Mouse (Mus musculus): Measurements from ENCODE around the gene Ifit3. TPM values are rescaled to one million over a fixed set of nuclear protein-coding genes. Genes with fewer than 3 reads are reported as not detected.
A peak's percentile ranks its signal among the peaks of the same experiment; 100 is the strongest.
"Not testable (repeated sequence)": the region's sequence is repeated elsewhere in the genome, so short reads cannot be mapped to it uniquely, and the experiment has no call there.

Ifit3 gene
- total RNA-seq (2014; fragmentation: Nextera tagmentation) (not detected in 2 replicates), total RNA-seq (2017) (0.69 and 1.2 TPM in 2 replicates)

DNA sequence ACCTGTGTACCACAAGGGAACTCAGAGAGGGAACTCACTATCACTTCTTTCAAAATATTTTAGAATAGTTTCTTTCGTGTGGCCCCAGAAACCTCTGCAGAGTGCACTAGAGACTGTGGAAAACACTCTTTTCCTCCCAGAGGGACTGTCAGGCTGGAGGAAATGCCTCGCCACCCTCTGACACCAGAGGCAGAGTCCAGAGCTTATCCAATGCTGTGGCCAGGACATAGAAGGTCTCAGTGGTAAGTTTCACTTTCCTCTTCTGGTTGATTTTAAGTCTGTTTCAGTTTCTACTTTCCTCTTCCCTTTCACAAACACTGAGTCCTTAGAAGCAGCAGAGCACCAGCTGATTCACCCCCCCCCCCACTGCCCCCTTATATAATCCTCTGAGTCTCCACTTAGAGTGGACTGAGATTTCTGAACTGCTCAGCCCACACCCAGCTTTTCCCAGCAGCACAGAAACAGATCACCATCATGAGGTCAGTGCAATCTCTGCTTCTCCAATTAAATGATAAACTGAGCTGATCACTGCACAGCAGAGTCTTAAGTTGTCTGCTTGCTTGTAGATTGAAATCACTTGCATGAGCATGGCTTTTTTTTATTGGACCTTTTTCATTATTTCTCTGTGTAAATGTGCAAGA is at the start of gene Ifit3:
Gene Ifit3, plus strand, starts transcription at position 406 of the 641 bp plus-strand sequence.
- ATAC-seq (replicated peaks; ENCODE audit: low FRiP score, low TSS enrichment, poor library complexity, severe bottlenecking) = not testable (repeated sequence)

DNA sequence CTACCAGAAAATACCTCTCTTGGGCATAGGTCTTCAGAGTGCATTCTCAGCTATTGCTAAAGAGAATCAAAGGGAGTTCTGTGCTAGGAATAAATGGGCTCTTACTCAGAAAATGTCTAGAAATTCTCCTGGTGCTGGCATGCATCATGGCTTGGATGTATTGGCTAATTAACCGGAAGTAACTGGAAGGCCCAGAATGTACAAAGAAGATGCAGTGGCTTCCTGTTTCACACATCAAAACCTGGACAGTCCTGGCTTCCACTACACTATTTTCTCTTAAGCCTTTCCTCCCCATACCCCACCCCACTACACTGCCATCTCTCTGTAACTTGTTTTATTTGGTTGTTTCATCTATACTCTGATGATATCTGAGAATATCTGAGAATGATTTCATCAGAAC is 43.9 kb upstream of the Ifit3 start:
- no peak for ATAC-seq (replicated peaks; ENCODE audit: low FRiP score, low TSS enrichment, poor library complexity, severe bottlenecking)

DNA sequence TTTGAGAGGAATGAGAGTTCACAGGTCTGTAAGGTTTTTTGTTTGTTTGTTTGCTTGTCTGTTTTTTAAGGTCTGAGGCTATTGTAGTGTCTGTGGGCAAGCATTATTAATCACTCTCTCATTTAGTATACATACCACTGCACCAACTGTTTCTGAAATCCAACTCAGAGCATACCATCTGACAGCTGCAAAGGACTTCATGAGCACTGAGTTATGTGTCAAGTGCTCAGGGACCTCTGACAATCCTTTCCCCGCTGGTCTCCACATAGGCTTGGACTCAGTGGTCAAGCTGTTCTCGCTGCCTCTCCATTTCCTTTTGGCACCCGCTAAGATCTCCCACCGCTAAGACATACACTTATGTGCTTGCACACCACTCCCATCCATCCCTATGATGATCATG is 37.1 kb upstream of the Ifit3 start:
- no peak for ATAC-seq (replicated peaks; ENCODE audit: low FRiP score, low TSS enrichment, poor library complexity, severe bottlenecking)

DNA sequence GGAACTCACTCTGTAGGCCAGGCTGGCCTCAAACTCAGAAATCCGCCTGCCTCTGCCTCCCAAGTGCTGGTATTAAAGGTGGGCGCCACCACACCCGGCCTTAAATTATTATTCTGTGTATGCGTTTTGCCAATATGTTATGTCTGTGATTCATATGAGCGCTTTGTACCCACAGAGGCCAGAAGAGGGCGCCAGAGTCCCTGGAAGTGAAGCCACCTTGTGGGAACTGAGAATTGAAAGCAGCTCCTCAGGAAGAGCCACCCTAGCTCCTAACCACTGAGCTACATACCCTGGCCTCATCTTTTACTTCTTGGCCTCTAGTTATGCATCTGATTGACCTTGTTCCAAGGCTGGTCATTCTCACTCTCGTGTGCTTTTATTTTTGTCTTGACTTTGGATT is 35.4 kb upstream of the Ifit3 start:
- peak; percentile 64 for ATAC-seq (replicated peaks; ENCODE audit: low FRiP score, low TSS enrichment, poor library complexity, severe bottlenecking)

DNA sequence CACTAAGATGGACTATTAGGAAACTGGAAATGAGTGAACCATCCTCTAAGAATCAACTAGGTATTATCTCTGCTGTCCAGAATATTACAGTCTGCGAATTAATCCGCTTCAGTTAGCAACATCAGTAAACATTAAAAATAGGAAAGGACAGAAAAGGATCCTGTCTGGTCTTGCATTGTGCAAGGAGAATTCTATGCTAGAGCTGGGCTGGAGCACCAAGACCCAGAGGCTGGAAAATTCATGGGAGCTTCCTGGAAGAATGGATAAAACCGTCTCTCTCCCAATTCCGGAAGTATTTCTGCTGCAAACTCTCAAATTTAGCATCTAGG is 33.2 kb upstream of the Ifit3 start:
- ATAC-seq (replicated peaks; ENCODE audit: low FRiP score, low TSS enrichment, poor library complexity, severe bottlenecking) = peak; percentile 10; the same call in 1 of the 2 replicates

DNA sequence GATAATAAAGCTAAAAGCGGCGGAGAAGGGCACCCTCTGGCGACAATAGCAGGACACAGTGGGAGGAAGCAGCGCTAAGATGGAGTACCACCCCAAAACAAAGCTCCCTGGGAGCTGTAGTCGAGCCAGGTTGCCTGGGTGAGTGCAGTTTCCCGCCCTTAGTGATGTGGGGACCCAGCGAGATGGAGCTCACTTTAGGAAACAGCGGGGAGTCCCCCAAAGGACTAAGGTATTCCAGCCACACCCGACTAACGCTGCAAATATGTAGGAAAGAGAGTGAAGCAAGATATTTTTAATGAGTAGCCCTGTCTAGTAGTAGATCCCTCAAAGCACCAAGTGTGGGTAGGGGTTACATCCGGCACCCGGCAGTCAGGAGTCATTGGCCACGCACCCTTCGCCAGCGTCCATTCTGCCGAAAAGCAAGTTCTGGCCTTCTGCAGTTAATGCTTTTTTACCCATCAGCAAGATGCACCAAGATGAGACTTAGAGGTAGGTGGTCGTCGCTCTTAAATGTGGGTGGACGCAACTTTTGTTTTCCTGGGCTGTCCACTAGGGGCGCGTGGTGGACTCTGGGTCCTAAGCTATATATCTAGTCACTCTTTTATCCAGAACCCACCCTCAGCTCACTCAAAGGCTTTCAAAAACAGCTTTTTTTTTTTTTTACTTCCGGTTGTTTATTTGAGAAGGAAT is 32.7 kb upstream of the Ifit3 start, which contains the start of gene Ifit2:
Gene Ifit2, plus strand, starts transcription at position 161 of the 690 bp plus-strand sequence.
- peak; percentile 99 for ATAC-seq (replicated peaks; ENCODE audit: low FRiP score, low TSS enrichment, poor library complexity, severe bottlenecking)

DNA sequence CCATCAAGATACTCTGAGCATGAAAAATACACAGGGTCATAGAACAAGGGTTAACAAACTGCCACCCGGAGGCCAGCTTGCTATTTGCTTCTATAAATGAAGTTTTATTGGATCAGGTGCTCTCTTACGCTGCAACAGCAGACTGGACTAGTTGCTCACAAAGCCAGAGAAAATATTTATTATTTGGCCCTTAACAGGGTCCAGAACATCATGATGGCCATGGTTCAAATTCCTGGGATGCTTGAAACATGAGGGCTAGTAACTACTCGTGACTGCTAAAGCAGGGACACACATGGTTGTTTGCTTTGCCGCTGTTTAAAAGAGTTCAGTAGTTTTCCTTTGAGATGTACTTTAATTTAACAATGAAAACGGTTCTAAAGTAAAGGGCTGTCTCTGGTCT is 31.4 kb upstream of the Ifit3 start:
- ATAC-seq (replicated peaks; ENCODE audit: low FRiP score, low TSS enrichment, poor library complexity, severe bottlenecking) = no peak

DNA sequence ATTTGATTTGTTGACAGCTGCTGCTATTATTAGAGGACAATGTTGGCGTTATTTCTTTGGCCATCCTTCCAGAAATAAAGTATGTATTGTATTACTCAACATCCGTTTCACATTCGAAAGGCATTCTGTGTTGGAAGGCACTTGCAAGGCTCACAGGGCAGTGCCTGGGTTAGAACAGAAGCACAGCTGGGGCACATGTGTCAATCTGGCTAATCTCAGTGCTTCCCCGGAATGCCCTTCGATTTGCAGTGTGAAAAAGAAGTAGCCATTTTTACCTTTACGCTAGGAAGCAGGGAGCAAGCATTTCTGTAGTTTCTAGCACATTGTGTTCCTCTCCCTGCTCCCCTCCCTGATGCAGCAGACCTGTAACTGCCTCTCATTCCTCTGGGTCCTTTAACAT is 30.3 kb upstream of the Ifit3 start:
- no peak for ATAC-seq (replicated peaks; ENCODE audit: low FRiP score, low TSS enrichment, poor library complexity, severe bottlenecking)

DNA sequence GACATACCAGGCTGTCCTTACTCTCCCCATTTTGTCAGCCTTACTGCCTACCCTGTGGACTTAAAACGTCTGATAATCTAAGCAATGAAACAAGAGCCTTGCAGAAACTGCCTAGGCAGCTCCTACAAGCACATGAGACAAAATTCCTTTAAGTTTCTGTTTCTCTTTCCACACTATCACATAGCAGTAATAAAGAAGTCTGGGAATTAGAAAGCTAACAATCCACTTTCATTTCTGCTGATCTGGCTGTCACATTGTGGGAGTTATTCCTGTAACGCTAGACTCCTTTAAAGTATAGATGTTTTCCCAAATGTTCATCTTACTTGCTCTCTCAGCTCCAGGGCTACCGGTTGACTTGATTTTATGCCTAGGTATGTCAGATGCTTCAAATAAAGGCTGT is 29.8 kb upstream of the Ifit3 start:
- no peak for ATAC-seq (replicated peaks; ENCODE audit: low FRiP score, low TSS enrichment, poor library complexity, severe bottlenecking)

DNA sequence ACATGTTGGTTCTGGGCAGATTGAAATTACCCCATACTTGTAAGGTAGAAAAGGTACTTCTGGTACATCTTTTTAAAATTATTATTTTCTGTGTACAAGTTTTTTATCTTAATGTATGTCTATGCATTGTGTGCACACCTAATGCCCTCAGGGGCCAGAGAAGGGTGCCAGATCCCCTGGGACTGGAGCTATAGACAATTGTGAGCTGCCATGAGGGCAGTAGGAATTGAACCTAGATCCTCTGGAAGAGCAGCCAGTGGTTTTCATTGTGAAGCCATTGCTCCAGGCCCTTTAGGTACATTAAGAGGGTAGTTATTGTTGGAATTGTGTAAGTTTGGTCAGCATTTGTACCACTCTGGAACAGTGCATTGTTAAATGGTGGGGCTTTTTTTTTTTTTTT is 29.3 kb upstream of the Ifit3 start:
- no peak for ATAC-seq (replicated peaks; ENCODE audit: low FRiP score, low TSS enrichment, poor library complexity, severe bottlenecking)

DNA sequence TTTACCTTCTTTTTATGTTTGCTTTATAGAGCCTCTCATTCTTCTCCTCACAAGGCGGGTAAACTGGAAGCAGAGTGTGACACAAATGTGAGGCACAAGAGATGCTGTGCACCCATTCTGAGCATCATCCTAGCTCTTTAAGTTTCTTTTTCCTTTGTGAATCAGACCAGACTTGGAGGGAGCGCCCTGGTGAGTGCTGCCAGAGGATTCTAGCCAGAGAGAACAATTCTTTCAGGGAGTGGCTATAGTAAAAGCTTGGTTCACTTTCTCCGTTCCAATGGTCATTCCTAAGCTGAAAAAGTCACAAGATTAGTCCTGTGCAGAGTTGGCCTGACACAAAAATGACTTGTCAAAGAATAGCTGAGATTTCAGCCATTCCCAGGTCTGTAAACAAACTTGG is 26.7 kb upstream of the Ifit3 start:
- no peak for ATAC-seq (replicated peaks; ENCODE audit: low FRiP score, low TSS enrichment, poor library complexity, severe bottlenecking)

DNA sequence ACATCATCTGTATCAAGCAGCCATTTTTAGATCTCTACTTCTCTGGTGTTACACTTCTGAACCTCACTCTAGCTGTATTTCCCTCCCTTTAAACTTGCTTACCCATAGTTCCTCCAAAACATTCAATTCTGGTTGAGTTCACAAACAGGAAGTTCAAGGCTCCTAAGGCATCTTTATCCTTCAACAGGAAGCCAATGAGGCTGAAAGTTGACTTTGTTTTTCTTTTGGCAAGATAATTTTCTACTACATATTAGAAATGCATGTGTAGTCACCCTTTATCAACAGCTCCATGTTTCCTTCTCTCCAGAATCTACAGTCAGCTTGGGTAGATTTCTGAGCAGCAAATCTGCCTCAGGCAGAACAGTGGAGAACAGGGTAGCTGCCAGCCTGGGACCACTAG is 20.8 kb upstream of the Ifit3 start:
- 0 out of 2 replicates have a peak, but pooled peaks have one; percentile 37 for ATAC-seq (replicated peaks; ENCODE audit: low FRiP score, low TSS enrichment, poor library complexity, severe bottlenecking)

DNA sequence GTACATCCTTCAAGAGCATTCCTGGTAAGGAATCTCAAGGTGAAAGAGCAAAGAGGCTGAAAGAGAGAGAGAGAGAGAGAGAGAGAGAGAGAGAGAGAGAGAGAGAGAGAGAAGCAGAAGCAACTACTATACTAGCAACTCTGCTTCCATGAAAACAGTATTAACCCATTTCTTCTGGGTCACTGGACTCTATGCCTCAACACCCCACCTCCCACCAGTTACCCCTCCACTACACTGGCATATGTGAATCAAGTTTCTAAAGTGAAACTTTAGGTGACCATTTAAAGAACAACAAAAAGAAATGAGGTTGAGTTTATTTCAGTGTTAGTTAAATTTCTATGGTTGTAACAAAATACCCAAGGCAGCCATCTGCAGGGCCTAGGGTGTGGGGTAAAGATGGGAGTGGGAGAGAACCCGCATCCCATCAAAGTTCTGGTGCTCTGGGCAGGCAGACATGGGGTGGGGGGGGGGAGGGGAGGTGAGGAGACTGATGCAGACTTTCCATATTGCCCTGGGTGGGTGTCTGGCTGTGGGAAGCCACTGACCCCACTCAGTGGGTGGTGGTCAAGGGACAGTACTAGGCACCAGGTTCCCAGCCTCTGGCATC is 17.1 kb upstream of the Ifit3 start:
- no peak for ATAC-seq (replicated peaks; ENCODE audit: low FRiP score, low TSS enrichment, poor library complexity, severe bottlenecking)

DNA sequence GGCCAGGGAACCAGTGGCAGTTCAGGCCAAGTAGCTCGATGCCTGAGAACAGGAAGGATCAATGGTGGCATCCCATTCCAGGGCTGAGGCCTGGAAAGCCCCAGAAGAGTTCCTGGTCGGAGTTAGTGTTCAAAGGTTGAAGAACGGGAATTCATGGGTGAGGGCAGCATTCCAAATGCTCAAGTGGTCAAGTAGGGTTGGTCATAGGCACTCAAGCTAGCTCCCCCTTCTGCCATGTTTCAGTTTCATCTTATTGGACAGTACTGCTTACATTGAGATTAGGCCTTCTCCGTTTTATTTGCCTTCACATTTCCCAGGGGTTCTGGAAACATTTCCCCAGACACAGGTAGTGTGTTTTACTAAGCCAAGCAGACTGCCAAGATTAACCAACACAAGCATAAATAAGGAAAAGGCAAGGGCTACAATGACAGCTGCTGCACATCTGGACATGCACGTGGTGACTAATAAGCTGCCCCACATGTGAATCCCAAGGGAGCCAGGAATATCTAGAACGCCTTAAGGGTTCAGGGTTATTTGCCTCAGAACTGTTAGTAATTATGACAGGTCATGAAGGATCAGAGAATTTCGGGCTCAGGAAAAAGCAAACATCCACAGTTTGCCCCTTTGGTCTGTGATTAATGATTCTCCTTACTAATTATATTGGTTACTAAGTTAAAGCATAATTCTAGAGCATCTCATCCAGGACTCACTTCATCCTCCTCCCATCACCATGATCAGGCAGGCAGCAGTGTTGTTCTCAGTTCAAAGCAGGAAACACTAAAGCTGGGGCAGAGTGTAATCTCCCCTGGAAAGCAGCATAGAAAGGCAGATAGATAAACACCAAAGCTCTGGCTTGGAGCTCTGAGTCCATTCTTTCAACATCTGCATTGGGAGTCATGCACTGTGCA is 14.1 kb upstream of the Ifit3 start:
- no peak for ATAC-seq (replicated peaks; ENCODE audit: low FRiP score, low TSS enrichment, poor library complexity, severe bottlenecking)

DNA sequence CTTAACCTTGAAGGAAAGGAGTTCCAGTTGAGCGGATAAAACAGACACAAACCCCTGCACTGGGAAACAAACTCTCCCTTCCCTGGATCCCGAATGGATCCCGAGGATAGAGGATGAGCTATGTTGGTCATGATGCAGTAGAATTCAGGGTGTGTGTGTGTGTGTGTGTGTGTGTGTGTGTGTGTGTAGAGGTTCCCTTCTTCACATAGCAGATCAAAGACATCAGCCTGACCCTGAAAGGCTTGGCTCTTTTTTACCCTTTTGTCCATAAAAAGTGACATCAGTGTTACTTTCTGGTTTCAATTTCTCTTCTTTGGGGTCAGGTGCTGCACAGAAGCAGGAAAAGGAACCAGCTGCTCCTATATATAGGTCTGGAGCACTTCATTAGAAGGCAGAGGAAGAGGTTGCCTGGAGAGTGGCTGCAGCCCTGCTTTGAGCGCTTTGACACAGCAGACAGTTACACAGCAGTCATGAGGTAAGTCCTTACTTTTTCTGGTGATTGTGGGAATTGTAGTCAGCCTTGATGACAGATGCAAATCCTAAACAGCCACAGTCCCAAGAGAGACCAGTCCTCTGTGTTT is 13.3 kb upstream of the Ifit3 start:
- ATAC-seq (replicated peaks; ENCODE audit: low FRiP score, low TSS enrichment, poor library complexity, severe bottlenecking) = no peak

DNA sequence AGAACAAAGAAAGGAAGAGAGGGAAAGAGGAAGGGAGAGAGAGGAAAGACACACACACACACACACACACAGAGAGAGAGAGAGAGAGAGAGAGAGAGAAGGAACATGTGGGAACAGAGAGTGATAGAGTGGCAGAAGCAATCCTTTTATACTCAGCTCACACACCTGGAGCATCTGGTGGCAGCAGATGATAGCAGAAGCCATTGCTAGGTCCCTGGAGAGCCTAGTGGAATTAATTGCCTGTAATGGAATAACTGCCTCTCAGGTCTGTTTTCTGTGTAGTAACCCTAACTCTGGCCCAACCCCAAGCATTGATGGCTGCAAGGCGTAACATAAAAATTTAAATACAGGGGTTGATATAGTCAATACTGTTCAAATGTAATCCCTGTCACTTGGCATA is 12.3 kb upstream of the Ifit3 start:
- ATAC-seq (replicated peaks; ENCODE audit: low FRiP score, low TSS enrichment, poor library complexity, severe bottlenecking) = no peak

DNA sequence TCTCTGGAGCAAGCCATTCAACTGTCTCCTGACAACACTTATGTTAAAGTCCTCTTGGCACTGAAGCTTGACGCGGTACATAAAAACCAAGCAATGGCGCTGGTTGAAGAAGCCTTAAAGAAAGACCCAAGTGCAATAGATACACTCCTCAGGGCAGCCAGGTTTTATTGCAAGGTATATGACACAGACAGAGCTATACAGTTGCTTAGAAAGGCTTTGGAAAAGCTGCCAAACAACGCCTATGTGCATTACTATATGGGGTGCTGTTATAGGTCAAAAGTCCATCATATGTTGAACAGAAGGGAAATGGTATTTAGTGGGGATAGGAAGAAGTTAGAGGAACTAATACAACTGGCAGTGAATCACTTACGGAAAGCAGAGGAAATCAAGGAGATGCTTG is 9.7 kb upstream of the Ifit3 start:
- no peak for ATAC-seq (replicated peaks; ENCODE audit: low FRiP score, low TSS enrichment, poor library complexity, severe bottlenecking)

DNA sequence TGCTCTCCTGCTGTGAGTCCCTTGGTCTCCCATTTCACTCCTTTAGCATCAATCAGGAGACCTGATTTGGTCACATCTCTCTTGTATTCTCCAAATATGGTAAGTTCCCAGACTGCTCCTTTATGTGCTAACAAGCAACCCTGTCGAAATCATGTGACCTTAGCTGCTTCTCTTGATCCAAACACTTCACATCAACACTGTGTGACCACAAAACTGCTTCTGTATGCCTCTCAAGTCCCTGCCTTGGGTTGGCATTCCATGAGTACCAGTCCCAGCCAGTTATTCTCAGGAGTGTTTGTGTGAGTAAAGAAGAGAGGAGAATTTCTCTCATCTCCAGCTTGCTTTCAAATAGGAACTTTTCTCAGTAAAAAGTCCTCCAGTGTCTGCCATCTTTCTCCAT is 6.2 kb upstream of the Ifit3 start:
- ATAC-seq (replicated peaks; ENCODE audit: low FRiP score, low TSS enrichment, poor library complexity, severe bottlenecking) = no peak

DNA sequence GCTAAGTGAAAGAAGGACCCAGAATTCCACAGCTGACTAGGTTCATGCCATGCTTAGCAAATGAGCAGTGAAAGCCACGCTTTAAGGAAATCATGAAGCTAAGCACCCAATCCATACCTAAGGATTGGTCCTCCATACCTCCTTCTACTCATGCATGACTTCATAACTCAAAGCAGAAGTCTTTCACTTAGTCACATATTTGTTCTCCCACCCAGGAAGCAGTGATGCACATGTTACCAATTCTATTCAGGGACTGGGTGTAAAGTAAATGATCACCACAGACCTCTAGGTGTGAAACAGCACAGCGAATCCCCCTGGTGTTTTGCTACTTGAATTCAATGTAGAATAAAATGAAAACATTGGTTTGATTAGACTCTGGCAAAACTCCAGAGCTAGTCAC is 635 bp upstream of the Ifit3 start:
- not testable (repeated sequence) for ATAC-seq (replicated peaks; ENCODE audit: low FRiP score, low TSS enrichment, poor library complexity, severe bottlenecking)

Measured in megakaryocyte-erythroid progenitor cell, adult 5-6 weeks (primary cell).